Mouse (Mus musculus): ENCODE results near the gene Lman2l. TPM values are rescaled to one million over a fixed set of nuclear protein-coding genes. Genes with fewer than 3 reads are reported as not detected.

Lman2l gene
- polyA plus RNA-seq, 1 experiment = 15.9 TPM

DNA sequence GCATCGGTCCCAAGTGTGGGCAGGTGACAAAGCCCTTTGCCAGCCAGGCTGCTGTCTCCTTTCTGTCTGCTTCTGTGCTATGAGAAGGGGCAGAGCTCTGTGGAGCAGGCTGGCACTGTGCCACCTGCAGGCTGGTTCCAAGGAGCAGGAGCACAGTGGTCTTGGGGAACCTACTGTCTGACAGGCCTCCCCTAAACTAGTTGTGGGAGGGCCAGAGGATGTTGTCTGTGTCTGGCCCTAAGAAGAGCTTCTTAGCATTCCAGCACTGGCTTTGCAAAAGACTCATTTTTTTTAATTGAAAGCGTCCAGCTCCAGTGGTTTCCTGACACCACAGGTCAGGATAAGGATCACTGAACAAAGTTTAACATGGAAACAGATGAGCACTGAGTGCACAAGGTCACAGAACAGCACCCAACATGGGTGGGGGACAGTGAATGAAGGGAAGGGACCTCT lies 33.3 kb upstream of the Lman2l start:
- WGBS = 47% methylated on average over 2 of the region's 2 CpGs
- peaks cover 9% of the 10 kb centered on the region for H3K4me1 ChIP-seq (ENCODE audit: control insufficient read depth, insufficient read depth, low read length)
- TF ChIP-seq CTCF (IDR thresholded peaks at IDR 0.05; ENCODE audit: insufficient read depth, low read length) = no peak
- TF ChIP-seq POLR2A (IDR thresholded peaks at IDR 0.05; ENCODE audit: borderline replicate concordance, extremely low read depth, low read depth, low read length) = no peak
- H3K4me3 ChIP-seq (replicated peaks; ENCODE audit: extremely low read depth, low read depth, low read length) = no peak overlapping the region
- no peak for DNase-seq

DNA sequence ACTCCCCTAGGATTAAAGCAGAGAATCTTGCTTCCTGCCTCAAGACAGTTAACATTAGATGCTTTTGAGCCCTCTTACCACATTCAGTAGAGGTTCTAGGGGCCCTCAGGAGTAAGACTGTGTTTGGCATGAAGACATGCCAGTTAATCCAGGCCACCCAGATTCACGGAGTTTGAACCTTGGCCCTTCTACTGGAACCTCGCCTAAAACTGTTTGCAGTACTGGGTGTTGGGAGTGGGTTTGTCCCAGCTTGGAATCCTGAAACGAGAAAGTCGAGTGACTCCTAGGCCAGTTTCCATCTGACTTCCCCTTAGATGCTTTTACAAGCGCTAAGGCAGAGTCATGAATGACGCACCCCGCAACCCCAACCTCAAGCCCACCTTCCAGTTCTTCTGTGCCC lies 31.4 kb upstream of the Lman2l start:
- no peak for DNase-seq
- peaks cover 16% of the 10 kb centered on the region for H3K4me1 ChIP-seq (ENCODE audit: control insufficient read depth, insufficient read depth, low read length)
- no peak overlapping the region for H3K4me3 ChIP-seq (replicated peaks; ENCODE audit: extremely low read depth, low read depth, low read length)
- TF ChIP-seq POLR2A (IDR thresholded peaks at IDR 0.05; ENCODE audit: borderline replicate concordance, extremely low read depth, low read depth, low read length) (no peak), CTCF (IDR thresholded peaks at IDR 0.05; ENCODE audit: insufficient read depth, low read length) (no peak)
- 69% methylated on average over 7 of the region's 7 CpGs for WGBS

DNA sequence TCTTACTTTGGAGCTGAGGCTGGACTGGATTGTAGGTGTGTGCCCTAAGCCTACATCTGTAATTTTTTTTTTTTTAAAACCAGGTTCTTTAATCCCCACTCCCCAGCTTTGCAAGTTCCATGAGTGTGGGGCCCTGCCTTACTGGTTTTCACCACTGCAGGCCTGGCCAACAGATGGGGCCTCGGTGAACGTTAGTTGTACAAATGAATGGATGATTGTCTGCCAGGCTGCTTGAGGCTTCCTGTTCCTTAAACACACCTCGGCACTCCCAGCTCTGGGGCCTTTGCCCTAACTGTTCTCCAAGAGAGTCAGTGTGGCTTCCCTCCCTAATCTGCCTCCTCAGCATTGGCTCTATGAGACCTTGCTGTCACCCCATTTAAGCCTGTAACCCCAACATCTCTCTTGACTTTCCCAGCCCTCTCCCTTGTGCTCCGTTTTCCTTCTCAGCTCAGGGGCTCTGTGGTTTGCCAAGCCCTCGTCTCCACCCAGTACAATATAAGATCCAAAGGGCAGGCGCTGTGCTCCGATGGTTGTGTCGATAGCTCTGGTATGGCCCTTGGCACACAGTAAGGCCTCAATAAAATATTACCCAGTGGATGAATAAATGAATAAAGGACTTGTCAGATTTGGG lies 30.5 kb upstream of the Lman2l start:
- 47% methylated on average over 8 of the region's 8 CpGs for WGBS
- no peak for TF ChIP-seq CTCF (IDR thresholded peaks at IDR 0.05; ENCODE audit: insufficient read depth, low read length)
- no peak for TF ChIP-seq POLR2A (IDR thresholded peaks at IDR 0.05; ENCODE audit: borderline replicate concordance, extremely low read depth, low read depth, low read length)
- H3K4me3 ChIP-seq (replicated peaks; ENCODE audit: extremely low read depth, low read depth, low read length) = no peak overlapping the region
- no peak for DNase-seq
- peaks cover 16% of the 10 kb centered on the region for H3K4me1 ChIP-seq (ENCODE audit: control insufficient read depth, insufficient read depth, low read length)

DNA sequence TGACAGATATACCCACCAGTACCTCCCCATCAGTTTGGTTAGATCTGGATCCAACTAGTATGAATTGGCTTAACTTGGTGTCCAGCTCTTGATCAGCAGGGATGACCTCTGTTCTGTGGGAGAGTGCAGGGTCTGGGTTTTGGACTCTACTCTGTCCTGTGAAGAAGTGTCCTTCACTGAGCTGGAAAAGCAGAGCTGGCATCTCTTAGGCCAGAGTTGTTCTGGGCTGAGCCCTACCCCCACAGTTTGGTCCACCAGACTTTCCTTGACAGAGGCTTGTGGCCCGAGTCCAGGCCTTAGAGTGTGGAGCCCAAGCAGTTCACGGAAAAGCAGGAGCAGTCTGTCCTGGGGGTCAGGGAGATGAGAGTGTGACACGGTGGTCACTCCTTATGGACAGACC lies 29.6 kb upstream of the Lman2l start:
- Histone ChIP-seq H3K4me1 (ENCODE audit: control insufficient read depth, insufficient read depth, low read length) (peaks cover 14% of the 10 kb centered on the region), H3K4me3 (replicated peaks; ENCODE audit: extremely low read depth, low read depth, low read length) (no peak overlapping the region)
- no peak for TF ChIP-seq CTCF (IDR thresholded peaks at IDR 0.05; ENCODE audit: insufficient read depth, low read length)
- no peak for DNase-seq
- WGBS = 54% methylated on average over 3 of the region's 3 CpGs

DNA sequence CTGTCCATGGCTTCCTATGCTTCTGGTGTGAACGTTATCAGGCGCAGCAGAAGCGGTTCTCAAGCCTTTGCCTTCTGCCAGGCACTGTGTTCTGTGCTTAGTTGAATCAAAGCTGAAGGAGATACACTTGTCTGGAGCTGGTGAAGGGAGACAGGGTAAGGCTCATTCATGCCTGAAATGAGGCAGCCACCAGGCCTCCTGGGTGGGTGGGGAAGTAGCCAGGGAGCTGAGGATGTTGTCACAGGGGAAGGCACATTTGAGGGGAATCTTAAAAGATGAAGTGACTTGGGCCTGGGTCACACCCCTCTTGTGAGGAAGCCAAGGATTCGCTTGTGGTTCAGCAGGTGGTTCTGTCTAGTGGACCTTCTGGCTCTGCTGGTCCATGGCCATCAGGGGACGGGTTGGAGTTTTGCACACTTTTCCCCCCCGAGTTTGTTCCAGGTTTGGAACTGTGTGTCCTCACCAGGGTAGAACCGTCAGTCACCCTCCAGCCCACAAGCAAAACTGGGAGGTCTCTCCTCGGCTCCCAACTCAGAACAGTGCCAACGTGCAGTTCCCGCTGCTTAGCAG lies 28.2 kb upstream of the Lman2l start:
- TF ChIP-seq POLR2A (IDR thresholded peaks at IDR 0.05; ENCODE audit: borderline replicate concordance, extremely low read depth, low read depth, low read length) (no peak), CTCF (IDR thresholded peaks at IDR 0.05; ENCODE audit: insufficient read depth, low read length) (no peak)
- DNase-seq = no peak
- Histone ChIP-seq H3K4me1 (ENCODE audit: control insufficient read depth, insufficient read depth, low read length) (peaks cover 14% of the 10 kb centered on the region), H3K4me3 (replicated peaks; ENCODE audit: extremely low read depth, low read depth, low read length) (no peak overlapping the region)
- WGBS = 67% methylated on average over 10 of the region's 10 CpGs

DNA sequence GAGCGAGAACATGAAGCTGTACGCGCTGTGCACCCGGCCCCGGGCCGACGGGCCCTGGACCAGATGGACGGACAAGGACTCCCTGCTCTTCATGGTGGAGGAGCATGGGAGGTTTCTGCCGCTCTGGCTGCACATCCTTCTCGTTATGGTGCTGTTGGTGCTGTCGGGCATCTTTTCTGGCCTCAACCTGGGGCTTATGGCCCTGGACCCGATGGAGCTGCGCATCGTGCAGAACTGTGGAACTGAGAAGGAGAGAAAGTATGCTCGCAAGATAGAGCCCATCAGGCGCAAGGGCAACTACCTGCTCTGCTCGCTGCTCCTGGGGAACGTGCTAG lies 27.0 kb upstream of the Lman2l start:
- H3K4me3 ChIP-seq (replicated peaks; ENCODE audit: extremely low read depth, low read depth, low read length) = peak overlapping the region; percentile 76
- 15% methylated on average over 18 of the region's 18 CpGs for WGBS
- TF ChIP-seq POLR2A (IDR thresholded peaks at IDR 0.05; ENCODE audit: borderline replicate concordance, extremely low read depth, low read depth, low read length) = no peak
- TF ChIP-seq CTCF (IDR thresholded peaks at IDR 0.05; ENCODE audit: insufficient read depth, low read length) = no peak
- peaks cover 14% of the 10 kb centered on the region for H3K4me1 ChIP-seq (ENCODE audit: control insufficient read depth, insufficient read depth, low read length)
- DNase-seq = no peak

DNA sequence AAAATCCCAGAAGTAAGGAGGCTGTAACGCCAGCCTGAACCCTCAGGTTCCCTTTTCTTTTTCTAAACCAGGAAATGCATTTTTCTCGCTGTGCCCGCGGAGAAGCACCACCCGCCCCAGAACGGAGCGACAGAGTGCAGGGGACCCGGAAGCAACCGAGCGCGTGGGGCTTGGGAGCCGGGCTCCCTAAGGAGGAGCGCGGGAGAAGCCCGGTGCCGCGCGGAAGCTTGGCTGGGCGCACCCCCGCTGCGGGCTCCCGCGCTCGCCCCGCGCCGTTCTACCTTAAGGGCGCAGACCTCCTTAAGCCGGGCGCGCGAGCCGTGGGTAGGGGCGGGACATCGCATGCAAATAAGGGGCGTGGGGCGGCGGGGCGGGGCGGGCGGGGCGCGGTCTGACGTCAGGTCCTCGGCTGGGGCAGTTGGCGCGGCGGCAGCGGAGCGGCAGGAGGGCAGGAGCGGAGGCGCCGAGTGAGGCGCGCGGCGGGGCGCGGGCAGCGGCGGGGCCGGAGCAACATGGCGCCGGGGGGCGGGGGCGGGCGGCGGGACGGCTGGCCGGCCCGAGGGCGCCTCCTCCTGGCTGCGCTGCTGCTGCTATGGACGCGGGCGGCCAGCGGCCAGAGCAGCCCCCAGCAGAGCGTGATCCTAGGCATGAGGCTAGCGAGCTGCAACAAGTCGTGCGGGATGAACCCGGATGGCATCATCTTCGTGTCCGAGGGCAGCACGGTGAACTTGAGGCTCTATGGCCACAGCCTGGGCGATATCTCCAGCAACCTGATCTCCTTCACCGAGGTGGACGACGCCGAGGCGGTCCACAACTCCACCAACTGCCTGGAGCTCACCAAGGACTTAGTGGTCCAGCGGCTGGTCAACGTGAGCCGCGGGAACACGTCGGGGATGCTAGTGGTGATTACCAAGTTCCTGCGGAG lies 26.4 kb upstream of the Lman2l start, which contains the start of gene Cnnm4:
Cnnm4 (plus strand) TSS at position 440 of the 925 bp plus-strand sequence.
- DNase-seq = peak; percentile 81
- Histone ChIP-seq H3K4me1 (ENCODE audit: control insufficient read depth, insufficient read depth, low read length) (peaks cover 14% of the 10 kb centered on the region), H3K4me3 (replicated peaks; ENCODE audit: extremely low read depth, low read depth, low read length) (peak within 1 kb of the TSS; percentile 76)
- peak; percentile 15; the same call in 1 of the 2 replicates for TF ChIP-seq CTCF (IDR thresholded peaks at IDR 0.05; ENCODE audit: insufficient read depth, low read length)
- TF ChIP-seq POLR2A (IDR thresholded peaks at IDR 0.05; ENCODE audit: borderline replicate concordance, extremely low read depth, low read depth, low read length) = peak; percentile 38; the same call in 1 of the 2 replicates
- WGBS = under 1% methylated on average over 94 of the region's 98 CpGs

- H3K4me1 ChIP-seq (ENCODE audit: control insufficient read depth, insufficient read depth, low read length) = peaks cover 14% of the 10 kb centered on the region
- DNase-seq = no peak
- no peak overlapping the region for H3K4me3 ChIP-seq (replicated peaks; ENCODE audit: extremely low read depth, low read depth, low read length)
- TF ChIP-seq CTCF (IDR thresholded peaks at IDR 0.05; ENCODE audit: insufficient read depth, low read length) (no peak), POLR2A (IDR thresholded peaks at IDR 0.05; ENCODE audit: borderline replicate concordance, extremely low read depth, low read depth, low read length) (no peak)
- WGBS = 36% methylated on average over 2 of the region's 2 CpGs
These were observed 24.9 kb upstream of the Lman2l start for GRCm38 (mm10) chr1:36469811-36470444.

DNA sequence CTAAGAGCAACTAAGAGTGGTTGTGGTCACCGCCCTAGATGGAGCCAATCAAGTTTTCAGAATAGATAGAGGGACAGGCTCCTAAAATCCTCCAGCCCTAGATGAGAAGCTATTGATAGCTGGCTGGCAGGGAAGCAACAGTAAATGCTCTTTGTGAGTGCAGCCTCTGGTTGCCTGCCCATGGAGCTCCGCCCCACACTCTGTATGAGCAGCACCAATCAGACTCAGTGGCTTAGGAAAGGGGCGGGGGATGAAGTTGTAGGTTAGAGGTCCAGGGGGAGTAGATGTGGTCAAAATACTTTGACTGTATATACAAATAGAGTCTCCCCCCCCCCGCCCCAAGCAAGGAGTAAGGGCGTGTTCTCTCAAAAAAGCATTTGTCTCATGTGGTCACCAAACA lies 22.4 kb upstream of the Lman2l start:
- H3K4me3 ChIP-seq (replicated peaks; ENCODE audit: extremely low read depth, low read depth, low read length) = no peak overlapping the region
- TF ChIP-seq CTCF (IDR thresholded peaks at IDR 0.05; ENCODE audit: insufficient read depth, low read length) (no peak), POLR2A (IDR thresholded peaks at IDR 0.05; ENCODE audit: borderline replicate concordance, extremely low read depth, low read depth, low read length) (no peak)
- DNase-seq = no peak
- peaks cover 4% of the 10 kb centered on the region; the same call in 1 of the 2 replicates for H3K4me1 ChIP-seq (ENCODE audit: control insufficient read depth, insufficient read depth, low read length)
- 67% methylated on average over 5 of the region's 5 CpGs for WGBS
